Mouse (Mus musculus): ENCODE measurements around the gene Swsap1. TPM values are rescaled to one million over a fixed set of nuclear protein-coding genes. Genes with fewer than 3 reads are reported as not detected.
A peak's percentile ranks its signal among the peaks of the same experiment; 100 is the strongest.

The Swsap1 gene
- polyA plus RNA-seq, 1 experiment from 2014 or later, result 21.5 TPM

DNA sequence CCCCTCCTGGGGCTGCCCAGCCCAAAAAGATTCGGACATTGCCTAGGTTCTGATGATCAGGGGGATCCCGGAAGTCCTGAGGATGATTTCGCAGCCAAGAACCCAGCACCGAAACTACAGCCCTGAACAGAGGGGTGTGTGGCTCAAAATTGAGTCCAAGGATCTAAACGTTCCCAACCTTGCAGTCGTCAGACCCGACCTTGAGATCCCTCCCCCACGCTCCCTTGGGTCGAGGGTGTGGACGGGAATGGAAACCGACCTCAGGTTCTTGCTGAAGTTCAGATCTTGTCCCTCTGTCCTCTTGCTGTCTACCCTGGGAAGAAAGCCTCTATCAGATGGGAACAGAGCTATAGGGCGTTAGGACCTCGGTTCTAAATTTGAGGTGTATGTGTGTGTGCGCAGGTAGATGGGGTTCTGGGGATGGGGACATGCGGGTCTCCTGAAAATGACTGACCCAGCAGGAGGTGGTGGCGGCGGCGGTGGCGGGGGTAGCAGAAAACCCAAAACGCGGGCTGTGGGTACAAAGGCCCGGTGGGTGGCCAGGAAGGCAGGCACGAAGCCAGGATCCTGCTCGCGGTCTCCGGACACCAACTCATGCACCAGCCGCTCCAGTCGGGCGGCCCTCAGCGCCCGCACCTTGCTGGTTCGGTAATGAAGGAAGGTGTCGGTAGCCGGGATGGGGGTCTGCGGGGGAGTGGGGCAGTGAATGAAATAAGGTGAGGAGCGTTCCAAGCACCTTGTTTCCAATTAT, 32.2 kb downstream of the Swsap1 start:
- WGBS, result 9% methylated on average over 36 of the region's 36 CpGs
- Histone ChIP-seq H3K36me3 (ENCODE audit: control insufficient read depth, insufficient read depth, low read length) (no peaks in the 10 kb centered on the region), H3K9ac (replicated peaks; ENCODE audit: low read length) (no peak overlapping the region), H3K9me3 (ENCODE audit: control insufficient read depth, low read length) (no peaks in the 10 kb centered on the region), H3K4me2 (ENCODE audit: low read length) (peak overlapping the region; percentile 57), H3K27me3 (ENCODE audit: control insufficient read depth, insufficient read depth, low read length) (peaks cover 54% of the 10 kb centered on the region), H3K4me3 (replicated peaks; ENCODE audit: low read depth, low read length) (peak overlapping the region; percentile 32; the same call in 1 of the 2 replicates), H3K27ac (replicated peaks; ENCODE audit: low read depth, low read length) (no peak overlapping the region), H3K4me1 (ENCODE audit: control insufficient read depth, insufficient read depth, low read length) (peaks cover 23% of the 10 kb centered on the region)
- no peak for ATAC-seq (ENCODE audit: low FRiP score, low TSS enrichment)
- DNase-seq, result no peak

DNA sequence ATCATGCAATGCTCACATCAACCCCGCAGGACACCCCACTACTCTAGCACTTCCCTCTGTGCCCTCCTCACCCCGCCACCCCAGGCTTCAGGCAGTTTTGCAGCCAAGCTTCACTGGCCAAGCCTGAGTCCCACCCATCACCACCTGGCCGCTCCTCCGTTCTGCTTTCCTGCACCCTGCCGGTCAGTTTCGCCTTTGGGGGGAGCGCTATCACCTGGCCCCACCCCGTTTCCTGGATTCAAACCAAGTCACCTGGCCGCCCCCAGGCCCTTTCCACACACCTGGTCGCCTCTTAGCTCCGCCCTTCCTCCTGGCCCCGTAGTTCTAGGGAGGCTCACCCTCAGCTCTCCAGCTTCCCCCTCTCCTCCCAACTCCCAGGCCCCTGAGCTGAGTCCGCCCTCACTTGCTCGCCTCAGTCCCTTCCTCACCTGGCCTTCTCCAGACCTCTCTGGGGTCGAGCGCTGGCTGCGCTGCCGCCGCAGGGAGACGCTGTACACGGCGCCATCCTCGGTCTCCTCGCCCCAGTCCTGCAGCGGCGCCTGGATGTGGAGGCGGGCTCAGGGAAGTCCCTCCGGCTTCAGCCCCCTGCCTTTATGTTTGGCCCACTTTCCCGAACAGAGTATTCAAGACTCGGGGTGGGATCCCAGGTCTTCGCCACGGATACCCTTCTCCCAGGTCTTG, 33.0 kb downstream of the Swsap1 start:
- peak; percentile 47 for DNase-seq
- Histone ChIP-seq H3K9ac (replicated peaks; ENCODE audit: low read length) (peak overlapping the region; percentile 46; the same call in 1 of the 2 replicates), H3K36me3 (ENCODE audit: control insufficient read depth, insufficient read depth, low read length) (no peaks in the 10 kb centered on the region), H3K4me1 (ENCODE audit: control insufficient read depth, insufficient read depth, low read length) (peaks cover 23% of the 10 kb centered on the region), H3K4me2 (ENCODE audit: low read length) (peak overlapping the region; percentile 57), H3K9me3 (ENCODE audit: control insufficient read depth, low read length) (no peaks in the 10 kb centered on the region), H3K4me3 (replicated peaks; ENCODE audit: low read depth, low read length) (peak overlapping the region; percentile 32), H3K27ac (replicated peaks; ENCODE audit: low read depth, low read length) (no peak overlapping the region), H3K27me3 (ENCODE audit: control insufficient read depth, insufficient read depth, low read length) (peaks cover 54% of the 10 kb centered on the region)
- 1% methylated on average over 32 of the region's 32 CpGs for WGBS
- ATAC-seq (ENCODE audit: low FRiP score, low TSS enrichment), result no peak

GRCm38 (mm10) chr9:21989230-21990110, 33.9 kb downstream of the Swsap1 start, which contains the start of gene Rgl3:
Gene Rgl3, minus strand, starts transcription at chr9:21989446.
- H3K27ac ChIP-seq (replicated peaks; ENCODE audit: low read depth, low read length), result no peak within 1 kb of the TSS
- H3K36me3 ChIP-seq (ENCODE audit: control insufficient read depth, insufficient read depth, low read length), result no peaks in the 10 kb centered on the region
- ATAC-seq (ENCODE audit: low FRiP score, low TSS enrichment), result no peak
- WGBS, result 2% methylated on average over 42 of the region's 42 CpGs
- no peaks in the 10 kb centered on the region for H3K9me3 ChIP-seq (ENCODE audit: control insufficient read depth, low read length)
- DNase-seq, result no peak
- H3K4me3 ChIP-seq (replicated peaks; ENCODE audit: low read depth, low read length), result peak within 1 kb of the TSS; percentile 32
- peak within 1 kb of the TSS; percentile 46; the same call in 1 of the 2 replicates for H3K9ac ChIP-seq (replicated peaks; ENCODE audit: low read length)
- H3K4me2 ChIP-seq (ENCODE audit: low read length), result peak within 1 kb of the TSS; percentile 57
- peaks cover 54% of the 10 kb centered on the region for H3K27me3 ChIP-seq (ENCODE audit: control insufficient read depth, insufficient read depth, low read length)
- peaks cover 23% of the 10 kb centered on the region for H3K4me1 ChIP-seq (ENCODE audit: control insufficient read depth, insufficient read depth, low read length)

DNA sequence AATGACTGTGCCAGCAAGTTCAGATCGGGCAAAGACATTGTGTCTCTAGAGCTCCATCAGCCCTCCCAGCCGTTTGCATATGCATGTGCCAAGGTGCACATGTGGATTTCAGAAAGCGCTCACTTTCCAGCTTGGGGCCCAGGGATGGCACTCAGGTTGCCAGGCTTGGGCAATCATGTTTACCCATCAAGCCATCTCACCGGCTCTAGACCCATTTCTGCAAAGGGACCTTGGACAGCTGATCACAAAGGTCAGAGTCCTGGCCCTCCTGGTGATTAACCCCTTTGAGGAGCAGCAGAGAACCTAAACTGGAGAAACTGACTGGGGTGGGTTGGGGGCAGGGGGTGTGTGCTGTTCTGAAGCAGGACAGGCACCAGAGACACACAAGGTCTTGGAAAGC, 36.7 kb downstream of the Swsap1 start:
- H3K9me3 ChIP-seq (ENCODE audit: control insufficient read depth, low read length), result no peaks in the 10 kb centered on the region
- H3K27me3 ChIP-seq (ENCODE audit: control insufficient read depth, insufficient read depth, low read length), result peaks cover 46% of the 10 kb centered on the region
- H3K4me1 ChIP-seq (ENCODE audit: control insufficient read depth, insufficient read depth, low read length), result peaks cover 23% of the 10 kb centered on the region
- WGBS, result 84% methylated on average over 4 of the region's 4 CpGs
- H3K9ac ChIP-seq (replicated peaks; ENCODE audit: low read length), result no peak overlapping the region
- no peaks in the 10 kb centered on the region for H3K36me3 ChIP-seq (ENCODE audit: control insufficient read depth, insufficient read depth, low read length)
- no peak overlapping the region for H3K4me2 ChIP-seq (ENCODE audit: low read length)
- DNase-seq (no peak), ATAC-seq (ENCODE audit: low FRiP score, low TSS enrichment) (no peak)
- no peak overlapping the region for H3K27ac ChIP-seq (replicated peaks; ENCODE audit: low read depth, low read length)
- H3K4me3 ChIP-seq (replicated peaks; ENCODE audit: low read depth, low read length), result no peak overlapping the region

GRCm38 (mm10) chr9:21996178-21996867, 40.8 kb downstream of the Swsap1 start:
- Histone ChIP-seq H3K9ac (replicated peaks; ENCODE audit: low read length) (no peak overlapping the region), H3K27ac (replicated peaks; ENCODE audit: low read depth, low read length) (no peak overlapping the region), H3K4me3 (replicated peaks; ENCODE audit: low read depth, low read length) (no peak overlapping the region), H3K27me3 (ENCODE audit: control insufficient read depth, insufficient read depth, low read length) (peaks cover 6% of the 10 kb centered on the region; the same call in 1 of the 2 replicates), H3K4me2 (ENCODE audit: low read length) (no peak overlapping the region), H3K9me3 (ENCODE audit: control insufficient read depth, low read length) (no peaks in the 10 kb centered on the region), H3K4me1 (ENCODE audit: control insufficient read depth, insufficient read depth, low read length) (no peaks in the 10 kb centered on the region), H3K36me3 (ENCODE audit: control insufficient read depth, insufficient read depth, low read length) (no peaks in the 10 kb centered on the region)
- ATAC-seq (ENCODE audit: low FRiP score, low TSS enrichment) (no peak), DNase-seq (no peak)
- WGBS, result 89% methylated on average over 3 of the region's 3 CpGs

GRCm38 (mm10) chr9:22000296-22000695, 44.7 kb downstream of the Swsap1 start:
- H3K4me3 ChIP-seq (replicated peaks; ENCODE audit: low read depth, low read length), result no peak overlapping the region
- H3K4me2 ChIP-seq (ENCODE audit: low read length), result no peak overlapping the region
- H3K27ac ChIP-seq (replicated peaks; ENCODE audit: low read depth, low read length), result no peak overlapping the region
- no peak for DNase-seq
- H3K36me3 ChIP-seq (ENCODE audit: control insufficient read depth, insufficient read depth, low read length), result peaks cover 12% of the 10 kb centered on the region
- peaks cover 18% of the 10 kb centered on the region for H3K4me1 ChIP-seq (ENCODE audit: control insufficient read depth, insufficient read depth, low read length)
- no peaks in the 10 kb centered on the region for H3K9me3 ChIP-seq (ENCODE audit: control insufficient read depth, low read length)
- ATAC-seq (ENCODE audit: low FRiP score, low TSS enrichment), result no peak
- whole genome bisulfite sequencing, result 93% methylated on average over 6 of the region's 6 CpGs
- H3K9ac ChIP-seq (replicated peaks; ENCODE audit: low read length), result no peak overlapping the region
- no peaks in the 10 kb centered on the region for H3K27me3 ChIP-seq (ENCODE audit: control insufficient read depth, insufficient read depth, low read length)

- Histone ChIP-seq H3K9me3 (ENCODE audit: control insufficient read depth, low read length) (no peaks in the 10 kb centered on the region), H3K4me2 (ENCODE audit: low read length) (peak overlapping the region; percentile 66), H3K27me3 (ENCODE audit: control insufficient read depth, insufficient read depth, low read length) (no peaks in the 10 kb centered on the region), H3K4me3 (replicated peaks; ENCODE audit: low read depth, low read length) (no peak overlapping the region), H3K36me3 (ENCODE audit: control insufficient read depth, insufficient read depth, low read length) (peaks cover 25% of the 10 kb centered on the region), H3K4me1 (ENCODE audit: control insufficient read depth, insufficient read depth, low read length) (peaks cover 18% of the 10 kb centered on the region), H3K27ac (replicated peaks; ENCODE audit: low read depth, low read length) (no peak overlapping the region), H3K9ac (replicated peaks; ENCODE audit: low read length) (no peak overlapping the region)
- ATAC-seq (ENCODE audit: low FRiP score, low TSS enrichment) (no peak), DNase-seq (no peak)
- WGBS, result 86% methylated on average over 4 of the region's 4 CpGs
These were observed 46.1 kb downstream of the Swsap1 start for GRCm38 (mm10) chr9:22001633-22002032.
